Mouse (Mus musculus) liver, embryonic 15.5 days (tissue): ENCODE data around the gene Mcee. TPM values are rescaled to one million over a fixed set of nuclear protein-coding genes. Genes with fewer than 3 reads are reported as not detected.

Experiments used
- polyA plus RNA-seq: library from polyadenylated mRNA; unstranded; fragments of >200 nt; fragmentation: Nextera tagmentation; extraction: Ambion mirVana; gene quantifications from 2 replicates; pipeline ENCODE4 v1.2.1, GENCODE M21; 2015

Mcee gene
- polyA plus RNA-seq, 1 experiment from 2014 or later: 45.5 TPM

Other genes with a start within 250 kb of the Mcee start
- not detected in 2 replicates for gene Trpm1, start 238.8 kb upstream of the Mcee start, polyA plus RNA-seq
- gene Mtmr10, start 105.0 kb upstream of the Mcee start, polyA plus RNA-seq: 3.0 and 3.7 TPM in 2 replicates
- 1.2 and 1.5 TPM in 2 replicates for gene Fan1, start 18.5 kb upstream of the Mcee start, polyA plus RNA-seq
- 17.9 and 21.1 TPM in 2 replicates for gene Mphosph10, start 339 bp upstream of the Mcee start, polyA plus RNA-seq
- 0.09 and 0.16 TPM in 2 replicates for gene Apba2, start 109.1 kb downstream of the Mcee start, polyA plus RNA-seq